Mouse (Mus musculus): ENCODE results near the gene Cracr2b. TPM values are rescaled to one million over a fixed set of nuclear protein-coding genes. Genes with fewer than 3 reads are reported as not detected.

Cracr2b gene
- polyA plus RNA-seq, 1 experiment = 0.09 TPM

DNA sequence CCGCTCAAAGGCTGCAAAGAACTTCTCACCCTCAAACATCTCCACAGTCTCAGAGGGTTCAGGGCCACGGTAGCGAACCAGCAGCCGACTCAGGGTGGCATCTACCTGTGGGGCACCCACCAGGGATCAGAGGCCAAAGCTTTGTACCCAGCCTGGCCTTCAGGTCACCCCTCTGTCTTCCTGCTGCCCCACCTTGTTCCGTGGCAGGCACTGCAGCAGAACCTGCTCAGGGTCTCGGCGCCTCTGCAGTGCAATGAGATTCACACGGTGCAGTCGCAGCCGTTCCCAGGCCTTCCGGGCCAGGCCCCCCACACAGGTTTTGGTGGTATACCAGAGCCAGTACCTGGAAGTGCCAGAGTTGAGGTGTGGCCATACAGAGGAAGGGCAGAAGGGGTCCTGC, 21.1 kb upstream of the Cracr2b start:
- TF ChIP-seq GATA1 (IDR thresholded peaks at IDR 0.05; ENCODE audit: low read length) = no peak

DNA sequence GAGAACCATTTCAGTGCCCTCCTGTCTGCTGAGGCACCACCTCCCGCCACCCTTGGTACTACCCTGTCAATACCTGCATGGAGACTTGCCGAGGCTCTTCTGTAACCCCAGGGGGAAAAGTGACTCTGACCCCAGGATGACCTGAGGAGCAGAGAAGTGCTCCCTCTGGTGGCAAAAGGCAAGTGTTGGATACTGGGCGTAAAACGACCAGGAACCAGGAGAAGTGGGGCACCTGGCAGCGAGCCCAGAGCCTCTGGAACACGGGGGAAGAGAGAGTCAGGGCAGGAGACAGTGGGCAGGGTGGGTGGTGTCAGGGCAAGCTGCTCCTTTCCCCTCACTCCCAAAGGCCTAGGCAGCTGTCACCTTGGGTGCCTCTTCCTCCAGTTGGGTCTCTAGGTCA, 20.3 kb upstream of the Cracr2b start:
- TF ChIP-seq GATA1 (IDR thresholded peaks at IDR 0.05; ENCODE audit: low read length) = no peak

DNA sequence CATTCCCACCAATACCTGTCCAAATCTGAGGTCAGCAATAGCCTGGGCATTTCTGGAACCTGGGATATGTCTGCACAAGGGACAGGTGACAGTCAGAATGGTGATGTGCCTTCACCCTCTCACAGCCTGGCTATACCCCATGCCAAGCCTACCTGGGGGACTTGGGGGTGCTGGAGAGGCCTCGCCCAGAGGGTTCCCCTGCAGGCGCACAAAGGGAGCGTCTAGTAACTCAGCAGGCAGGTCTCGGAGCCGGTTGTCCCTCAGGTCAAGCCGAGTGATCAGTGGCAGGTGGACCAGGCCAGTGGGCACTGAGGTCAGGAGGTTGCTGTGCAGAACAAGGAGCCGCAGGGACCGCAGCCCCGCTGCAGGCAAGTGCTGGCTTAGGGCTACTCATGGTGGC, 19.4 kb upstream of the Cracr2b start:
- TF ChIP-seq GATA1 (IDR thresholded peaks at IDR 0.05; ENCODE audit: low read length) = no peak

DNA sequence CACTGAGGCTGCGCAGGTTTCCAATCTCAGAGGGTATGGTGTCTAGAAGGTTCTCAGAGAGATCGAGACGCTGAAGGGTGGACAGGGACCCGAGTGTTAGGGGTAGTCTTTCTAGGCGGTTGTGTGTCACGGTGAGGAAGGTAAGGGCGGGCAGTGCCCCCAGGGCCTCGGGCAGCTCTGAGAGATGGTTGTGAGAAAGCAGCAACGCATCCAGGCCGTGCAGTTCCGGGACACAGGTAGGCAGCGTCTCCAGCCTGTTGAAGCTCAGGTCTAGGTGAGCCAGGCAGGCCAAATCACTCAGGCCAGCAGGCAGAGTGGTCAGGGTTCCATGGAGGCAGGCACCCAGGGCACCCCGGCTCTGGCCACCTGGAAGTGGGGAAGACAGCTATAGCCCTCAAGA, 18.7 kb upstream of the Cracr2b start:
- TF ChIP-seq GATA1 (IDR thresholded peaks at IDR 0.05; ENCODE audit: low read length) = no peak

DNA sequence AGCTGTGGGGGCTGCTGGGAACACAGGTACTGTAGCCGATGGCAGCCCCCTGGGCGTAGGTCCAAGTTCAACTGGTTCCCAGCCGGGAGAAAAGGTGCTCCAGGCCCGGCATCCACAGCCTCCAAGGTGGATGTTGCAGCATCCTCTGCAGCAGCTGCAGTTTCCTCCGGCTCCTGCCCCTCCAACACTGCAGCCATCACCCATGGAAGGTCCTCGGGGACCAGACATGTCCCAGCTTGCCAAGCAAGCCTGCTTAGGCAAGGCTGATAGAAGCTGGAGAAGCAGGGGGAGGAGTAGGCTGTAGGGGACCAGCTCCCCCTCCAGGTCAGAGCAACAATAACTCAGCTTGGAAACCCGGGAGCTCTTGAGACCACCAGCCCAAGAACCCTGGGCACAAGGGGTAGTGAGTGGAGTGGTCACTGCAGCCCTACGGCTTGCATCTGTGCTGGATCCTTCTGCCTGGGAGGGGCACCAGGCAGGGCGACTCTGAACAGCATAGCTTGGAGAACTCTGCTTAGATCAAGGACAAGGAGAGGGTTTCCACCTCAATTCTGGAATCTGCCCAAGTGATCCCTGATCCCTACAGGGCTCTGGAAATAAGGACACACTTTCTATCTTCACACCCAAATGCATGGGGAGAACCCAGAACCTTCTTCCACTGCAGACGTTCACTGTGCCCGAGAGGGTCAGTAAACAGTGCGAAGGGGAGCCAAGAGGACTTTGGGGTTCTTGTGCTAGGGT, 17.6 kb upstream of the Cracr2b start:
- TF ChIP-seq GATA1 (IDR thresholded peaks at IDR 0.05; ENCODE audit: low read length) = no peak

DNA sequence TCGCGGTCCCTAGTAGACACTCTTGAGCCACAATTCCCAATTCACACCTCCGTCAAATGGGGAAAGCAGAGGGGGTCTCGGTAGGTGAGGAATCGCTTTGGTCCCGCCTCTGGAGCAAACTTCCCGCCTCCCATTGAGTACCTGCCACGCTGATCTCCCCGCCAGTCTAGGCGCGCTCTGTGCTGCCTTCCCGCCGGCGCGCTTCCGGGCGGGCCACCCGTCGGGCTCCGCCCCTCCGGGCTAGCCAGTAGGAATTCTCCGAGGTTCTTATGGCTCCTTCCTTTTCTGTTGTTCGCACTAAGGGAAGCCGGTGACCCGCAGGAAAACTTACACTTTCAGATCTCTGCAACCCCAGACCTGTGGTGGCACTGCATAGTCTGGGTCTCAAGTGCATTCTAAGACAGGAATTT, 17.1 kb upstream of the Cracr2b start, which contains the start of gene Pidd1:
Pidd1 (minus strand) TSS at position 198 of the 410 bp plus-strand sequence.
- TF ChIP-seq GATA1 (IDR thresholded peaks at IDR 0.05; ENCODE audit: low read length) = no peak

DNA sequence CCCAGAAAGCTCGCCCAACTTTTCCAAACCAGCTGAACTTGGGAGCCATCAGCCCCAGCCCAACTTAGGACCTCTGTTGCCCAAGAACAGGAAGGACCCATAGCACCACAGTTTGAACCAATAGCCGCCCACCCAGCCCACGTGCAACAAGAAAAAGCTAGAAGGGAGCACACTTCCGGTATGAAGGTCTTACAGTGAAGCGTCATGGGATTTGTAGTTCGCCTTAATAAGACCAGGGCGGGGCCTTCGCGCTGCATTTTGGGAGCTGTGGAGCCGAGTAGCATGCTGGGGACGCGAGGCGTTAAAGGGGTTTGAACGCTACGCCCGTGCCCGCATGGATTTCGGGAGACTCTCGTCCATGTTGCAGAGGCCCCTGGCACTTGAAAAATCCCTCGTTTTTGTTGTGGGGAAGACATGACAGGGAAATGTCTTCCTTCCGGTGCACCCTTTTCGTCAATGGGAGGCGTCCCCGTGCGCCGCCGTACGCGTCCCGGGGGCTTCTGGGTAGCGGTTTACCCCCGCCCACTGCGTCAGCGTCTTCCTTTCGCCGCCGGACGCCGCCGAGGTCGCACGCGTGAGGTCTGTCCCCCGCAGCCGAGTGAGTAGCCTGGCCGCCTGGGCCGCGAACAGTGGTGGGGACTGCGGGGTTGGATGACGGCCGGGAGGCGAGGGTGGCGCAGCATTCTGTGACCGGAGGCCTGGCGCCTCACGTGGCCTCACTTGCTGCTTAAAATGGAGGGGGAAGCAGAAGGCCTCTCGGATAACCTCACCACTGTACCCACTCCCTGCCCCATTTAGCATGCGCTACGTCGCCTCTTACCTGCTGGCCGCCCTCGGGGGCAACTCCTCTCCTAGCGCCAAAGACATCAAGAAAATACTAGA, 13.5 kb upstream of the Cracr2b start, which contains the start of gene Rplp2:
Rplp2 (plus strand) TSS at position 261 of the 882 bp plus-strand sequence.
- TF ChIP-seq GATA1 (IDR thresholded peaks at IDR 0.05; ENCODE audit: low read length) = no peak

DNA sequence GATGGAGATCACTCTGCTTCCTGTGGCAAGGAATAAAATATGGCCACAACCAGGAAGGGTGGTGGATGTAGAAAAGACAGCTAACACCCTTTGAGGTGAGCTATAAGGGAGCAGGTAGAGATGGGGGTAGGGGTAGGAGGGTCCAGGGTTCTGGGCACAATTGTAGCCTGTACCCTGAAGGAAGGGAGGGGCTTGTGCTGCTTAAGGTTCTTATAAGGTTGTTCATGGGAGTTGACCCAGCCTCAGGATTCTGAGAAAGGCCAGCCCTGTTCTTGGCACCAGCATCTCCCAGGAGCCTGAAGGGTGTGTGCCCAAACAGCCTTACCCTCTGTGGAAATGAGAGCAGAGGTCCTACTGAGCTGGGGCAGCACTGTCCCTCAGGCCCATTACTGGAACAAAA, 9.0 kb upstream of the Cracr2b start:
- TF ChIP-seq GATA1 (IDR thresholded peaks at IDR 0.05; ENCODE audit: low read length) = no peak

DNA sequence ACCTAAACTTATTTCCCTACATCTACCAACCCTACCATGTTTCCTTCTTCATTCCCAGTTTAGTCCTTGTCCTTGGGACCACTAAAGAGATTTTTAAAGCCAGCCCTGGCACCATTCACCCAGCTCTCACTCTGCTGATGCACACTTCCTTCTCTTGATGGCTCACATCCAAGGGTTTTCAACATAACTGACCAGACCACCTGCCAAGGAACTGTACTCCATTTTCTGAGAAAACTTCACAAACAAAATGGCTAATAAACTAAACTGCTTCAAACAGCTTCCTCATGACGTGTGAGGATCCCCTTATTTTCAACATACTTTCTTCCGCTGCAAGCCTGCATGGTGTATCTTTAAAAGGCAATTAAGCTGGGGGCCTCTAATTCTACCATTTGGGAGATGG, 7.3 kb upstream of the Cracr2b start:
- no peak for TF ChIP-seq GATA1 (IDR thresholded peaks at IDR 0.05; ENCODE audit: low read length)

DNA sequence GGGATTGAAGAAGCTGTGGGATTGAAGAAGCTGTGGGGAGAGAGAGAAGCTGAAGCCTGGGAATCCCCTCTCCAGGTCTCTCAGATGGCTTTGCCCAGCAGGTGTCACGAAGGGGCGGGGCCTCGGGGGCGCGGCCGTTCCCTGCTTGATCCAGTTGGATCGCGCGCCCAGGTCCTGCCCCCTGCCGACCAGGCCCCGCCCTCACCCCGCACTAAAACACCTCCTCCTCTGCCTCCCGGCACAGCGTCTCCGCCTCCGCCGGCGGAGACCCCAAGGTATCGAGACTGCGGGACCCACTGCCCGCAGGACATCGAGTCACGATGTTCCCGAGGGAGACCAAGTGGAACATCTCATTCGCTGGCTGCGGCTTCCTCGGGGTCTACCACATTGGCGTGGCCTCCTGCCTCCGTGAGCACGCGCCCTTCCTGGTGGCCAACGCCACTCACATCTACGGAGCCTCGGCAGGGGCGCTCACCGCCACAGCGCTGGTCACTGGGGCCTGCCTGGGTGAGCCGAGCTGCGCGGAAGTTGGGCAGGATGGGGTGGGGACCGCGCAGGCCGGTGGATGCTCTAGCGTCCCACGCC, 5.8 kb upstream of the Cracr2b start, which contains the start of gene Pnpla2:
Pnpla2 (plus strand) TSS at position 232 of the 585 bp plus-strand sequence.
- TF ChIP-seq GATA1 (IDR thresholded peaks at IDR 0.05; ENCODE audit: low read length) = no peak

DNA sequence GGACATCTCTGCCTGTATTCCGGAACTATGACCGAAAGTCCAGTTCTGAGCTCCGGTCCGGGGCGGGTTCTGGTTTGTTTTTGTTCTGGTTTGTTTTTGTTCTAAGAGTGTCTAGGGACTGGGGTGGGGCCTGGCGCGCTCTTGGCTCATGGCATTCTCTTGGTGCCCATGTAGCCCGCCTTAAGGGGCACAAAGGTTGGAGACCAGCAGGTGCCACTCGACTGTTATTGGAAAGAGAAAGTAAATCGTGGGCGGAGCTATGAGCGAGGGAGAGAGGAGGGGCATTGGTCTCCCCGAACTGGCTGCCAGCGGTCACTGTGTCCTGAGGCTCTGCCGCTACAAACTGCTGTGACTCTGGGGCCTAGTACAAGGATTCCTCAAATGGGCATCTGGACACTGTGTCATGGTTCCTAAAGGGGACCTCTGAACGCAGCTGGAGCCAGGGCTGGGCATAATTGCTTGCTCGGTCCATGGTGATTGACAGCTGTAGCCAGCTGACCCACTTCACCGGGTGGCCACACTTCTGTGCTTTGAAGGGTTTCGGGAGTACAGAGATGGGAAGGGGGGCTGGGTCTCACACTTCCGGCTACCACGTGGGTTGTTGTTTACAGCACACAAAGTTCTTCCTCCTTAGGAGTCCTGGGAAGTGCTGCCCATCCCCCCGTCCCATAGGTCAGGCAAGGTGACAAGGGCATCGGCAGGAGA, 5.1 kb upstream of the Cracr2b start:
- no peak for TF ChIP-seq GATA1 (IDR thresholded peaks at IDR 0.05; ENCODE audit: low read length)

DNA sequence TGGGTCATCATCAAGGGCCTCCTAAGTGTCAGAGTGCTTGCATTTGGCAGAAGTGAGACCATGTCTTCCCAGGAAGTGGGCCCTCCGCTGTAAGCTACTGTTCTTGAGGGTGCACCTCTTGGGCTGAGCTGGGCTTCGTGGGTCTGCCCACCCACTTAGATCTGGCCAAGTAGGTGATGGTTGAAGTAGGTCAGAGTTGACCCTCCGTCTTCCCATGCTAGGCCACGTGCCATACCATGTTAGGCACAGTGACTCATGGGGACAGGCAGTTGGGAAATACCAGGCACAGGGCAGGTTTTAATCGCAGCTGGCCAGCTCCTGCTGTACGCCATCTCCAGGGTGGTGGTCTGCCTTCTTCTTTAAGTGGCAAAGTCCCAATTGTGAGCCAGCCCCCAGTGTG, 4.2 kb upstream of the Cracr2b start:
- TF ChIP-seq GATA1 (IDR thresholded peaks at IDR 0.05; ENCODE audit: low read length) = no peak

DNA sequence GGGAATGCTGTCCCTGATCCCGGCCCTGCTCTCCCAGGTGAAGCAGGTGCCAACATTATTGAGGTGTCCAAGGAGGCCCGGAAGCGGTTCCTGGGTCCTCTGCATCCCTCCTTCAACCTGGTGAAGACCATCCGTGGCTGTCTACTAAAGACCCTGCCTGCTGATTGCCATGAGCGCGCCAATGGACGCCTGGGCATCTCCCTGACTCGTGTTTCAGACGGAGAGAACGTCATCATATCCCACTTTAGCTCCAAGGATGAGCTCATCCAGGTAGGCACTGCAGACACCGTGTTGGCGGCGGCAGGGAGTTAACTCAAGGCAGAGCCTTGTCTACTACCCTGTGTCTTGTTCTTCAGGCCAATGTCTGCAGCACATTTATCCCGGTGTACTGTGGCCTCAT, 3.7 kb upstream of the Cracr2b start:
- TF ChIP-seq GATA1 (IDR thresholded peaks at IDR 0.05; ENCODE audit: low read length) = no peak

DNA sequence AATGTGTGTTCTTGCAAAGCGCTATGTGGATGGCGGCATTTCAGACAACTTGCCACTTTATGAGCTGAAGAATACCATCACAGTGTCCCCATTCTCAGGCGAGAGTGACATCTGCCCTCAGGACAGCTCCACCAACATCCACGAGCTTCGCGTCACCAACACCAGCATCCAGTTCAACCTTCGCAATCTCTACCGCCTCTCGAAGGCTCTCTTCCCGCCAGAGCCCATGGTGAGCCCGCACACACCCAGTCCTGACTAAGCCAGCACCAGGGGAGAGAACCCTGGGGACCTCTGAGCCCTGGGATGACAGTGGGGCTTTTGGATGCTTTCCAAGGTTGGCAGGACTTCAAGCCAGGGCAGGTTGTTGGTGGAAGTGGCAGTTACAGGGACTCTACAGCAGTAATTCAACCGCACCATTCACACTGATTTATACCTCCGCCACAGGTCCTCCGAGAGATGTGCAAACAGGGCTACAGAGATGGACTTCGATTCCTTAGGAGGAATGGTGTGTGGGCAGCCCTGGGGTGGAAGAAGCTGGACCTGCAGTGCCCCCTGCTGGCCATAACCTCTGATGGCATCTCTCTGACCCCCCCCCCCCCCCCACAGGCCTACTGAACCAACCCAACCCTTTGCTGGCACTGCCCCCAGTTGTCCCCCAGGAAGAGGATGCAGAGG, 2.8 kb upstream of the Cracr2b start:
- no peak for TF ChIP-seq GATA1 (IDR thresholded peaks at IDR 0.05; ENCODE audit: low read length)

DNA sequence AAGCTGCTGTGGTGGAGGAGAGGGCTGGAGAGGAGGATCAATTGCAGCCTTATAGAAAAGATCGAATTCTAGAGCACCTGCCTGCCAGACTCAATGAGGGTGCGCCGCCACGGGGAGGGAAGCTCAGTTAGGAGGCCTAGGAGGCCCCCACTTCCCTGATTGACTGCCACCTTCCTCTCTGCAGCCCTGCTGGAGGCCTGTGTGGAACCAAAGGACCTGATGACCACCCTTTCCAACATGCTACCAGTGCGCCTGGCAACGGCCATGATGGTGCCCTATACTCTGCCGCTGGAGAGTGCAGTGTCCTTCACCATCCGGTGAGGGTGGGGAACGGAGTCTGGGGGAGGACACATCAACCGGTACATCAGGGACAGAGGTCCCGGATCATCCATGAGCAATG, 2.2 kb upstream of the Cracr2b start:
- no peak for TF ChIP-seq GATA1 (IDR thresholded peaks at IDR 0.05; ENCODE audit: low read length)
